Mouse (Mus musculus): ENCODE measurements around the gene Gprin3.
A peak's percentile ranks its signal among the peaks of the same experiment; 100 is the strongest.

The Gprin3 gene

DNA sequence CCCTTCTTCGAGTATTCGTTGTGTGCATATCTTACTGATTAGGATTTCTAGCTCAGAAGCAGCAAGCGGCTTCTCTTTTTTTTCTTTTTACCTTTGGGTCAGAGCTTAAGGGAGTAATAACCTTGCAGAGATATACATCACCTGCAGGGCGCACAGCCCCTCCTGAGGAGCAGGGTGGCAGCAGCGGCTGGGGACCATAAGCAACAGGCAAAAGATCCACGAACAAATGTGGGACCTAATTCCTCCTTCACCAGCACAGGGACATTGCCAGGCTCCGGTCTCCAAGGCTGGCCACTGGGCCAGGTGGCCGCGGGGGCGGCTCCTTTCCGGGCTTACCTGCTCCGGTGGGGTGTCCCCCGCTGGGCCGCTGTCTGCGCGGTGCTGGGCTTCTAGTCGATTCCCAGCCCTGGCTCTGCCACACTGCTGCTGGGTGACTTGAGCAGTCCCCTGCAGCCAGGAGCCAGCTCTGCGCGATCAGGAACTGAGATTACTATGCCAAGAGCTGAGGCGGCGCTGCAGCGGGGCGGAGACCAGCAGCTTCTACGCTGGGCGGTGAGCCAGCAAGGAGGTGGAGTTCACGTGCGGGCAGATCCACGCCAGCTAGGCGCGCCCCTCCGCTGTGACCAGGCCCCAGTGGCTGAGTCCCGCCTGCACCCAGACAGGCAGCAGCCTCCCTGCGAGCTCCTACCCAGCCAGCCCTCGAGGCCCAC is at the start of gene Gprin3:
TSS of gene Gprin3 (minus strand) at position 471 of the 710 bp plus-strand sequence.
- DNase-seq: peak; percentile 95 to 97

DNA sequence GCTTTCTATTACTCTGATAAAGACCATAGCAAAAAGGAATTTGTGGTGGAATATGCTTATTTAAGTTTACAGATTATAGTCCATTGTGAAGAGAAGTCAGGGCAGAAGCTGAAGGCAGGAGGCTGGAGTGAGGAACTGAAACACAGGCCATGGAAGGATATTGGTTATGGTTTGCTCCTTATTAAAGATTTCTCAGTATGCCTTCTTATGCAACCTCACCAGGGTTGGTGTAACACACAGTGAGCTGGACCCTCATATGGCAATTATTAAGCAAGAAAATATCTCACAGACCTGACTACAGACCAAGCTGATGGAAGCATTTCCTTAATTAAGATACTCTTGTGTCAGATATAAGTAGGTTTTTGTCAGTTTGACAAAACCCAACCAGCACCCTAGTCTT is 32.8 kb upstream of the Gprin3 start:
- DNase-seq: no peak

DNA sequence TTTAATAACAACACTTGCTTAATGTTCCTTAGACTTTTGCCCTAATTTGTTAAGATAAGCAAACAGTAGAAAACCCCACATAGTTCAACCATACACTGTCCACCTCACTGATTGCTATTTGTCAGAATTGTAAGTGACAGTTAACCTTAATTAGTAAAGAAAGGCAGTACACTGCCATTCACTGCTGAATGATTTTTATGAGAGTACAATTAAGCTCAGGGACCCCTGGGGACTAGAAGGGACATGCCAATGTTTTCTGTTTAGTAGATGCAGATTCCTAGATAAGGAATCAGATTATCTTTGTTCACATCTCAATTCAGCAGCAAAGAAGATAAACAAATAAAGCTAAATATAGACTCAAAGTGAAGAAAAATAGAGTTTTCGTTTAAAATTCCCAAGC is 30.0 kb upstream of the Gprin3 start:
- DNase-seq: no peak

DNA sequence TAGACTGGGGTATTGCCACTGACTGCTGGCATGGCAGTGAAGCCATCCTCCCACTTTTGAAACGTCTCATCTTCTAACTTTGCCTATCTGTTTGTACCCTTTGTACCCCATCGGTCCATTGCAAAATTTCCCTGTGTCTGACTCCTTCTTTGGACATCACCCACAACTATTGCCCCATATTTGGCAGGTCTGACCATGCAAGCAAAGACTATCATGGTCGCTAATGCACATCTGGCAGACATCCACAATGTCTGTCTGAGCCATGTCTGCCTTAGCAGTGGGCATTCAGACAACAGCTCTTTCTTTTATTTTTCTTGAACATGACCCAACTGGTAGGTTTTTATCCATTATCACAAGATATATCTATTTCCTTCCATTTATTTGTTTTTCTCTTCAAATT is 25.3 kb upstream of the Gprin3 start:
- DNase-seq: no peak

DNA sequence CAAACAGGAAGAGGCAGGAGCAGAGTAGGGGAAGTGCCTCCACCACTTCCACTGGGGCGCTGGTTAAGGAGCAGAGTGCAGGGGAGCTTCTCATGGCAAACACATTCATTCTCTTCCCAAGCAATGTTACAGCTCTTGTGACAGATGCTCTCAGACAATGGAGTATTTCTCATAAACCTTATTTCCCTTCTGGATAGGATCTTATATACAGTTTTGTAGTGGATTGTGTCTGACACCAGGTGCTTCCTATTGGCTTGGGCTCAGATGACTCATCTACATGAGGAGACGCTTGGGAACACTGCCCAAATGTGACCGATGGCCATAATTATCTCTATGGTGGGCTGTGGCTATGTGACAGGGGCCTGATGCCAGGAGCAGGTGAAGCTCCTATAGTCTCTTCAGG is 19.0 kb upstream of the Gprin3 start:
- peak; percentile 56 to 68 for DNase-seq

DNA sequence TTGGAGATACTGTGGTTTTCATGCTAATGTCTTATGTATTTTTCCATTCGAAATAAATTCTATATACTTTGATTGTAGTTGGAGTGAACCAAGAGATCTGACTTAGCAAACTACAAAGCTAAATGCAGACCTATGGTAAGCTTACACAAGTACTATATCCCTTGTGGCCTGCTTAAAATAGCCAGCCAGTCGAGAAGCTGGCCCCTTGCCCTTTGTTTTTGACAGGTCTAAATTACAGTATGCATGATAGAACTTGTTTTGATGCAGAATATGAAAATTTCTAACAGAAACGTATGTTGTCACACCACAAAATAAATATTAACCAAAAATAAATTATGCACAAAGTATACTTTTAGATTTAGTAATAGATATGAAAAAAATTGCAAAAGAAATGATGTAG is 9.8 kb upstream of the Gprin3 start:
- no peak for DNase-seq

DNA sequence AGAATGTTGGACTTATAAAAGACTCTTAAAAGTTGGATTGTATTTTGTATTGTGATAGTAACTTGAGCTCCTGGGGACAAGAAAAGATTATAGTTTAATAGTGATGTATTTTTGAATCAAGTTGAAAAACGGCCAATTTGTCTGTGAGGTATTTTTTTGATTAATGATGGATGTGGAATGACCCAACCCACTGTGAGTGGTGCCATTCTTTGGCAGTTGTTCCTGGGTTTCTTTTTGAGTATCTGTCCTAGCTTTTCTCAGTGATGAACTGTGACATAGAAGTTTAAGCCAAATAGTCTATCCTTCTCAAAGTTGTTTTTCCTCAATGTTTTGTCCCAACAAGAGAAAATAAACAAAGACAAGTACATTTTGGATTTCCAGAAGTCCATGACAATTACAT is 7.0 kb upstream of the Gprin3 start:
- no peak for DNase-seq

DNA sequence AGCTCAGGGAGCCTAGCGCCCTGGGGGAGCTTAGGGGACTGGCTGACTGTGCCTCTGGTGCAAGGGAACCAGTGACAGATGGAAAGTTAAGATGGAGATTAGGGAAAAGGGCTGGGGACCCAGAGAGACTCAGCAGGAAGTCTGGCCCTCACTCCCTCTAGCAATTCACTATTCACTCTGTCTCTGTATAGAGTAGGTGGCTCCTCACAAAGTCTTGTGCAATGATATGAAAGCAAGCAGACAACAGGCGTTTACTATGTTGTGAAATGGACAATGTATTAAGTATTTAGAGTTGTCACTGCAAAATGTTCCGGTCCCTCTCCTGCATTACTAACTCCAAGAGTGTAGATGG is 416 bp upstream of the Gprin3 start:
- DNase-seq: no peak

DNA sequence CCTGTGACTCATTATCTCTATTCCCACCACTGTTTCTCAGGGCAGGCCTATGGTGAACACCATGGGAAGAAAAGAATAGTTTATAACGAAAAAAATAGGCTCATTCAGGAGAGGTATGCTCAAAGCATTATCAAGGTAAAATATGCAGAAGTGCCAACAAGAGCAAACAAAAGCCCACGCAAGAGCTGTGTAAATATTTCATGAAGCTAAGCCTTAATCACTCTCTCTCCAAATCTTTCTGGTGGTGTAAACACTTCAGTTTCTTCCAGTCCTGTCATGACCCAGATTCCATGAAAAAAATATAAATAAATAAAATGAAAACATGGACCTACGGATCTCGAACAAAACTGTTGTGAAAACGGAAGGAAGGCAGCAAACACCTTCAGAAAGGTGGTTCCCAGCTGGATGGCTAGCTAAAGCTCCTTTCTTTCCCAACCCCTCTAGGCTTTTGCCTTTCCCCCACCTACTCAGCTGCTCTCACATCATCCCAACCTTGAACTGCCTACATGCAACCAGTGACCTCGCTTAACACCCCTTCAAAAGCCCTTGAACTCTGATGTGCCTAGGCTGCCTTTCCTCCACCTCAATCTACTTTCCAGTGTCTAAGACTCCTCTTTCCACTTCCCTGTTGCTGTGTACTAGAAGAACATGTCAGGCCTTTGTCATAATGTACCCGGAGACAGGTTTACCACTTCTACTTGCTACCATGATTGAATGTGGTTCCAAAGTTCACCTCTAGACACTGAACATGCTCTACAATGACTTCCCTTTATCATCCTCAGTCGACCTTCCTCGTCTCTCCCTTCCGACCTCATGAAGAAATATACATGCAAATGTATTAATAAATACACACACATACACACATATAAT is 988 bp downstream of the Gprin3 start:
- peak in 1 of 2 experiments; percentile 47 for DNase-seq

DNA sequence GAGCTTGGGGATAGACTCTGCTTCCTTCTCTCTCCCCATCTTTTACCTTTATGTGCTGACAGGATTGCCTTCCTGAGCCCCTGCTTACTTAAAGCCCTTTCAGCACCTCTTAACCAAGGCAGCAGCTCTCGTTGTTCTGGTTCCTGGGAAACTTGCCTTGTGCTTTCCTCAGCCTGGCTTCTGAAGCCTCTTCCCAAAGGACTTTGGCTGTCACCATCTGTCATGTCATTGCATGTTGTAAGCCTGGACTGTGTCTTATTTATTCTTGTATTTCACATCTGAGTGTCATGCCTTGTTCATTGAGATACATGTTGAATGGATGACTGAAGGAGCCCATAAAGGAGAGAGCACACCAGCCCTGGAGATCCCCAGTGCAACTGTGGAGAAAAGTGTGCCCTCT is 2.3 kb downstream of the Gprin3 start:
- no peak for DNase-seq

DNA sequence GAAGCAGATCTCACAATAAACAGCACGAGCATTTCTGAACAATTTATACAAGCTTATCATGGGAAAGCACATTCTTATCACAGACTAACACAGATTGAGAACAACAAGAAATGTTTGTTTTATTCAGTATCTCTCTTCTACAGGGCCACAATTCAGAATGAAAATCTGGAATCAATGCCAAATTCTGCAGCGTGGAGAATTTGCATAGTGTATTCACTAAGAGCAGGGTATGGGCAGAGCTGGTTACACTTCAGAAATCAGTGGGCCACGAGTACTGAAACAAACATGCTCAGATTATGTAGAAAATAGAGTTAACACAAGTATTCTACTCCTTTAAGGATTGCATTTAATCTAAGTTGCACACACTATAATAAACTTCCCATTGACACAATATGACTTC is 6.8 kb downstream of the Gprin3 start:
- DNase-seq: no peak

DNA sequence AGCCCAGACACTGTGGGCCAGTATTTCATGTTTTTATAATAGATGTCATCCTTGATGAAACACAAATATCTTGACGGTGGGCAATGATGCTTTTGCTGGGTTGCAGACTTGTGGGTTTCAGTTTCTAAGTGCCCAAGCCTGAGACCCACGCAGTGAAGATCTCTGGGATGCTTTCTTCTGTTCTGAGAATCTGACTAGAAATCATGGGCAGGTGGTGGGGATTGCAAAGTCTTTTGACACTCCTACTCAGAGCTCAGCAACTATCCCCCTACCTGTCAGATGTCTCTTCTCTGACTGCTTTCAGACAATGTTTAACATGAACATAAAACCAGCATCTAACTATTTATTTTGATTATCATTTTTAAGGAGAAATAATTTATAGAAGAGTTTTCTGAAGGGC is 7.4 kb downstream of the Gprin3 start:
- DNase-seq: no peak

DNA sequence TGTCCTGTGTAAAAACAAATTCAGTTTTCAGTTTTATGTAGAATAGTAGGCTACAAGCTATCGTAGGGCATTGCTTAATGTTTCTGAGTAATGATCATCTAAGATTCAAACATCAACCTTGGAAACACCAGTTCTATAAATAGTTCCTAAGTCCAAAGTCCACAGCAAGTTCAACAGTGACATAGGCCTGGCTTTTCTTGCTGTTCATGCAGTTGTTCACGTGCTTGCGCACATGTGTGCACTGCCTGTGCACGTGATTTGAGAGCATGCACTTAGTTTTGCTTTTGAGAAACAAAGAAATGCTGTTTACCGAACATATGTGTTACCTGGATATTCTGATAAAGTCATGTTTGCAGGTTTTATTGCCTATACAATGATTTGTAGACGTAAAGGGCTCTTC is 11.3 kb downstream of the Gprin3 start:
- no peak for DNase-seq

DNA sequence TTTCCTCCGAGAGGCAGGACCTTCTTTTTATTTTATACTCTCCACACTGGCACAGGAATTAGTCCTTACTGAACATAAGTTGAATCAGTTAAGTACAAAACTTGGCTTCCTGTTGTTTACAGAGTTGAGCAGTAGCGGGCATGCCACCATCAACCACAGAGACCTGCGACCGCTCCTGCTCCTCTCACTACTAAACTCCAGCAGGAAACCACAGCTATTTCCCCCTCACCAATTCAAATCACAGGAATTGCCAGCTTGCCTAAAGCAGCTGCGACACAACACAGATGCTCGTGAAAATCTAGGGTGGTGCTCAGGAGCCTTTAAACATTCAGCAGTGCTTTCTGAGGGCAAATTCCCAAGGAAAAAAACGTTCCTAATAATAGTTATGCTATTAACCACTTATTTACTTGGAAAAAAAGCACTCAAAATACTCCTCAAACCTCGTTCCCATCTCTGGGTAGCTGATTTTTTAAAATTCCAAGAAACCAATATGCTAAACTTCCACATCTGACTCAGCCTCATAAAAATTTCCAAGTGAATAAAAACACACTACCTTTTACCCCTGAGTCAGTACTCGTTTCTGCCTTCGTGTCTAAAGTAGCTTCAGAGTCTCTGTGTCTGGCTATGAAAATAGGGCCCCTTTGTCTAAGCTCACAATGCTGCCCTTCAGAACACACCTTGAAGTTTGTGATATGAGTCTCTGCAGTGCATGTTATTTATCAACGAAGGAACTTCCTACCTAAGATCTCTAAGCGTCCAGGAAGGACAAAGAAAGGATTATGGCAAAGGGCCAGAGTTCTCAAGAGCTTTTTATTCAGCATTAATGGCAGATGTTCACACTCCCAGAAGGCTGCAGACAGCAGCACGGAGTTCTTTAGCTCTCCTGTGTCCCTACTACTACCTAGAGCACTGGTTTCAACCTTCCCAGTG is 13.4 kb downstream of the Gprin3 start:
- no peak for DNase-seq

DNA sequence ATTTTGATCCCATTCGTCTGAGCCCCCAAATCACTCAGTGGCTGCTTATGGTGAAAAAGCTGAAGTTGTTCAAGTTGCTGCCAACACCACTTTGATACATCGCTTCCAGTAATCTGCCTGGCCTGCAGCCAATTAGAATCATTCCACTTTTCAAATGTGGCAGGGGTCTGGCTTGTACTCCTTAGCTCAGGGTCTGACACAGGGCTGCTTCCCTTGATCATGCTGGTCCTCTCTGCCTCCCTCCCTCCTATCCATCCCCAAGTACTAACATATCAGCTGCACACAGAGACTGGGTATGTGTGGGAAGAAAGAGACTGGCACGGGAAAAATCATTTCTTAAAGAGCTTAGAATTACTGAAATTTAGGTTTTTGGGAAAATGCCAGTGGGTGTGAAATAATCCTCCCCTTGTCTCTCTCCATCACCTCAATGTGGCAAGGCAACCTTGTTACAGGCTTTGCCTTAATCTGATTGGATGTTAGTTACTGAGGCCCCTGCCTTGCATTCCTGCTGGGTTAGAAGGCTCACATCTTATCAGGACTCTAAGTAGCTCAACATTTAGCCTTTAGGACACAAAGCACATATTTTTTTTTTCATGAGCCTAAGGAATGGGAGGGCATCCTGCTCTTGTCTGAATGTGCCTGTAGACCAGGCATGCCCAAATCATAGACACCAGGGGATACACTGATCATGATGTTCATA is 16.9 kb downstream of the Gprin3 start:
- DNase-seq: no peak

DNA sequence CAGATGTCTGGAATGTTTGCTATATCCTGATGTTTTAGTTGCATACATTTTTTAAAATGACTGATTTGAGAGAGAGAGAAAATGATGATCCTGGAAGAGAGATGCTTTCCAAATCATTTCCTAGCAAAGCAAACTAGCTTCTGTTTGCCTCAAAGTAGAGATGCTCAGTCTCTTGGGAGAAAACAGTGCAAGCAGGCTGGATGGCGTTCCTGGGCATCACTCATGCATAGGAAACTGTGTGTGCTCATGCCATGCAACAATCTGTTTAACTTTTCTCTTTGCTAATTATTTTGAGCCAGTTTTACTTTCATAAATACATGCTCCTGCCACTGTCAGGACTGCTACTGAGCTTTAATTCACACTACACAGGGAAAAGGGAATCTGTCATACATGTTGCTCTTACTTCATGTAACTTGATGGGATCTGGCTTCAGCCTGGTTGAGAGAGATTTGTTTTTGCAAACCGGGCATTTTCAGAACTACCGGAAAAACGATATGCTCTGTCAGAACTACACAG is 18.6 kb downstream of the Gprin3 start:
- no peak for DNase-seq

DNA sequence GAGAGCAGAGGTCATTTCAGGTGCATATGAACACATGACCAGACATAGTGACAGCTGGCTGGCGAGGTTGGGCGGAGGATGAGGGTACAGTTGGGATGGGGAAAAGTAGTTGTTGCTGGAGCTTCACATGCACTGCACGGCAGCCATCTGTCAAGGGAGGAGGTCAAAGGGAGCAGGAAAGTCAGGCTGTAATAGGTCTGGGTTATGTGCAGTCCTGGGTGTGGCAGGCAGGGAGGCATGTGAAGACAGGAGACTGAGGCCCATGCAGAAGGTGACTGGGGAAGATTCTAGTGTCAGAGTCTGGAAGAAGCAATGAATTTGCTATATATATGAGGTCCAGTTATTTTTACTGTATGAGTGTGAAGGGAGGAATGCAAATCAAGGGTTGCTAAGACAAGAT is 35.9 kb downstream of the Gprin3 start:
- DNase-seq: no peak

DNA sequence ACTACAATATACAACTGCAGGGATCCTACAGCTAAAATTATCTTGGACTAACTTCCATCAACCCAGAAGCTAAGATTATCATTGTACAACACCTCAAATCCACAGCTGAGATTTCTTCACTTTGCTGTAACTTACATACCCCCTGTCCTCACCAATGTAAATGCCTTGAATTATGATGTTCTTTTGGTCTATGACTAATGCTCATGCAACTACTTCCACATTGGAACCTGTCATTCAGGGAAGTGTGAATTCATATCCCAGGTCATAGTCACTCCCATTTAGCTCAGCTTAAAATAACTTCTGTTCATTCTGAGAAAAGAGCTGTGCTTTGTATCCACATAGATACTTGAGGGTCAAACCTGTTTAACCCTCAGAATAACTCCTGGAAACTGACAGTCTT is 60.8 kb downstream of the Gprin3 start:
- DNase-seq: no peak

DNA sequence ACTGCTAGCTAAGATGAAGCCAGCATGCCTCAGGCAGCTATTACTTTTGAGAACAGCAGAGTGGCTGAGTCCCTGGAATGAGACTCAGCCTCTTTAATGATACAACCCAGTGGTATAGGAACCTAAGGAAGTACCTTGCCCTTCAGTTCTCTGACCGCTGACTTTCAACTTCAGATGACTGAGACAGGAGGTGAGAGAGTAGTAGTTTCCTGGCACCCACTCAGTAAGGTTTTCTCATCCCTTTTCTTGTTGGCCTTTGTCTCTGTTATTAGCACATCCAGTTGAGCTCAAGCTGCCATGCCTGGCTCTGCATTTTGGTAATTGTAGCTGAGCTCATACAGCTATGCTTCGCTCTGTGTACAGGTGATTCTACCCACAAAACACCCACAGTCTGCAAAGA is 62.8 kb downstream of the Gprin3 start:
- no peak for DNase-seq

DNA sequence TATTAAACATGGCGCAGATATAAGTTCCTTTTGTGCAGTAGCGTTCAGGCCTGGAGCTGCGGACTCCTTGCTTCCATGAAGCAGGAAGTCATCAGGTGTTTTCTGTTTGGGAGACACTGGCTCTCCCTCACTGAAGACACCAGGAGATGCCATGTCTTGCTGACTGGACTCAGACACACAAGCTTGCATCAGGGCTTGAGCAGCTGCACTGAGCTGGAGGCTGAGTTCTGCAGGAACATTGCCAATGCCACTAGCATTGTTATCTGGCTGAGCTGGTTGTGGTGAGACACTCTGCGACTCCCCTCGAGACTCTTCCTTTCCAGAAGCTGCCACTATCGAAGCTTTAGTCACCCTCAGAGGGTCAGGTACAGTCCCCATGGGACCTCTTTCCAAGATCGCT is 71.2 kb downstream of the Gprin3 start:
- DNase-seq: no peak

DNA sequence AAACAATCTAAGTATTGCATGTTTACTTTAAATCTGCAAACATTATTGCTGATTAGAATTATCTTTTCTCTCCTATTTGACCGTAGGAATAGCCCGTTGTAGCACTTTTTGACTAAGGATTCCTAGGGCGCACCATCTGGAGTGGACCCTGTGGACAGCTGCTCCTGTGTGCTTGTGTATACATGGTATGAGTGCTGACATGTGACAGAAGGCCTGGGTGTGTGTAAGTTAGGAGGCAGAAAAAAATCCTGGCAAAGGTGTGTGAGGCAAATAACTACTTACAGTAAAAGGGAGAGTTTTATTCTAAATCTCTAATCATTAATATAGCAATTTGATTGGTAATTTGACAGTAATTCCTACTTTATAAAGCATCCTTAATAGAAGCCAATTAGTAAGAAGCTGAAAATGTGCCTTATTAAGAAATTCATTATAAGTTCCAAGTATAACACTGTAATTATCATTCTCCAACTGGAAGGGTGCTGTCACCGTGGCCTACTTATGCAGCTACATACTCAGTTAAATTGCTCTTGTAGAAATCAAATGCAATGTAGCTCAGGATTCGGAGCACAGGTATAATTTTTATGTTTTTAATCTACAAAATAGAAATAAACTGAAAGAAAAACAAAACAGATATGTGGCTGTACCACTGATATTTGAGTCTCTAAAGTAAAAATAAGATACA is 74.8 kb downstream of the Gprin3 start:
- peak; percentile 75 to 76 for DNase-seq

DNA sequence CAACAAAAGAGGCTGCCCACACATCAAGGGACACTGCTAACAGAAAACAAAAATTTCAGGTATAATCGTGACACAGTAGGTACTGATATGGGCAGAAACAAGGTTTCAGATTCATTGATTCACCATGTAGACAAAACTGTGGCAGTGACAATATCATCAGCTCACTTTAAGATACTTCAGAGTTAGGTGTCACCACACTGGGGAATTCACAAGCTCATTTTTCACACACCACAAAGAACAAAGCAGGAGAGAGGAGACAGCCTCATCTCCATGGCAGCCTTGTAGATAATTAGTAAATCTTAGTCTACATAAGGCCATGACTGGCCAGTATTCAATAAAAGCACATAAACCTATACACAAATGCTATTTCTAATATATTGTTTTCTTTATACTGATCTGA is 77.4 kb downstream of the Gprin3 start:
- DNase-seq: no peak
